Mouse (Mus musculus) frontal cortex, postnatal 14 days (tissue): ENCODE measurements around the gene Ptcd2.

Experiments used
- DNase-seq, 2 experiments: peaks; one replicate each; pipeline ENCODE4 v3.0.0; 2022; ENCODE audit warnings: low spot score in 2 of 2

The Ptcd2 gene

DNA sequence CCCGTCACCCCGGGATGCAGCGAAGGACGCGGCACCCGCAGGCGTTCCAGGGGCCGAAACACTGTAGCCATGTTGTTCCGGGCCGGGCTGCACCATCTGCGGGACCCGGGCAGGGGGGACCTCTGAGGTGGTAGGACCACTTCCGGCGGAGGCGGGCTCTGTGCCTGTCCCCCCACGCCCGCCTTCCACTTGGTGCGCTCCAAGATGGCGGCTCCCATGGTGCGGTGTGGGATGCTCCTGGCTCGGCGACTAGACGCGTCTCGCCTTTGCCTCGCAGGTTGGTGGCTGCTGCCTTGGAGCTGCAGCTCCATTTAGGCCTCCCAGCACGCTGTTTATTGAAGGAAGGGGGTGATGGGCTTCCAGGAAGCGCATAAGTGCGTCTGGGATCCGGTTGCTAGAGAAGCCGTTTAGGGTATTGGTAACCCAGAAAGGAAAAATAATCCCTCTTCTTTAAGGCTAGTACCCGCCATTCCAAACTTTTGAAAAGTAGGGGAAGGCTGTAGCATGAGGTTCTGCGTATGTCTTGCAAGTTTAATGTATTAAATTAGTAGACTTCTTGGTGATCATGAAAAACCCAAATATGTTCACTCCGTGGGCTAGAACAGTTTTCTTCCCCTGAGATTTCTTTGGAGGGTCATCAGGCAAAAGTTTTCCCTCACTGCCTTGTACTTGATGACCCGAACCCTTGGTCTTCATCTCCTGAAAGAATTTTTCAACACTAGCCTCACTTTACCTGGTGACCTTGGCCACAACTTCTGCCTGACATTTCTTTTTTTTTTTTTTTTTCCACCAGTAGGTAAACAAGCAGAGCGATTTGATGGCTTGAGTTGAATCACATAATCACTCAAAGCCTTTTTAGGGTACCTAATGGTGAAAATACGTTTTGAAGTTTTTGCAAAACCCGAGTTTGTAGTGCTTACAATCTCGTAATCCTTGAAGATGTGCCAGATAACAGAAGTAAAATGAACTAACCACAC lies at the start of gene Ptcd2, which contains the start of gene Mrps27:
Gene Ptcd2 (minus strand): TSS at position 107 of the 977 bp plus-strand sequence.
Gene Mrps27 (plus strand): TSS at position 188 of the 977 bp plus-strand sequence.
- peak; percentile 92 to 95 for DNase-seq

DNA sequence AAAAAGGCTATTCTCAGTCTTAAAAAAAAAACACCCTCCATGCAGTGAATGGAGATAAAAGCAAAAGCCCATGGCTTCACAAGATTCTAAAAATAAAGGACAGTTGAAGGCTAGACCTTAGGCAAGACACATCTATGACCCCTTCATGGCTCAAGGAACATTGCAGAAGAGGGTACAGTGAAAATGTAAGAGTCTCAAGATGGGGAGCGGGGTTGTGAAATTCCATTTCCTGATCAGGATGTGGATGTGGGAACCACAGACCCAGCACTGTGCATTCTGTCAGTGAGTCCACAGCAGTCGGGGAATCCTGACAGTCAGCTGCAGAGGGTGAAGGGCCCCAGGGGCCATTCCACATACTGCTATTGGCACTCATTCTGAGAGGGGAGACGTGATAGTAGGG lies 48.6 kb upstream of the Ptcd2 start:
- DNase-seq: no peak

DNA sequence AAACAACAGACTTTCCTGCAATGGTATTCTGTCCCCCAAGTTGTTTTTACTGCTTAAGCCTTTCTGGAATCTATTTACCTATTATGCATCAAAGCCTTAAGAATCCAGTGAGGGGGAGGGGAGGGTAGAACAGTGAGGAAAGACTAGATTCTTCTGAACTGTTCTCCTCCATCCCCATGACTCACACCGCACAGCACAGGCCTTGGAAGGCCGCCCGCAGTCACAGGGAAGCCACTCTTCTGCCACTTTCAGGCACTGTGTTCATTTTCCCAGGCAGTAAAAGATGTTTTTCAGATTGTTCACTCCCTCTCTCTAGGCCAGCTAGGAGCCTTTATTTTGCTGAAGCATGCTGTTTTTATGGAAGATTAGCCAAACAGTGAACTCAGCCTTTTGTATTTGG lies 46.9 kb upstream of the Ptcd2 start:
- no peak for DNase-seq

DNA sequence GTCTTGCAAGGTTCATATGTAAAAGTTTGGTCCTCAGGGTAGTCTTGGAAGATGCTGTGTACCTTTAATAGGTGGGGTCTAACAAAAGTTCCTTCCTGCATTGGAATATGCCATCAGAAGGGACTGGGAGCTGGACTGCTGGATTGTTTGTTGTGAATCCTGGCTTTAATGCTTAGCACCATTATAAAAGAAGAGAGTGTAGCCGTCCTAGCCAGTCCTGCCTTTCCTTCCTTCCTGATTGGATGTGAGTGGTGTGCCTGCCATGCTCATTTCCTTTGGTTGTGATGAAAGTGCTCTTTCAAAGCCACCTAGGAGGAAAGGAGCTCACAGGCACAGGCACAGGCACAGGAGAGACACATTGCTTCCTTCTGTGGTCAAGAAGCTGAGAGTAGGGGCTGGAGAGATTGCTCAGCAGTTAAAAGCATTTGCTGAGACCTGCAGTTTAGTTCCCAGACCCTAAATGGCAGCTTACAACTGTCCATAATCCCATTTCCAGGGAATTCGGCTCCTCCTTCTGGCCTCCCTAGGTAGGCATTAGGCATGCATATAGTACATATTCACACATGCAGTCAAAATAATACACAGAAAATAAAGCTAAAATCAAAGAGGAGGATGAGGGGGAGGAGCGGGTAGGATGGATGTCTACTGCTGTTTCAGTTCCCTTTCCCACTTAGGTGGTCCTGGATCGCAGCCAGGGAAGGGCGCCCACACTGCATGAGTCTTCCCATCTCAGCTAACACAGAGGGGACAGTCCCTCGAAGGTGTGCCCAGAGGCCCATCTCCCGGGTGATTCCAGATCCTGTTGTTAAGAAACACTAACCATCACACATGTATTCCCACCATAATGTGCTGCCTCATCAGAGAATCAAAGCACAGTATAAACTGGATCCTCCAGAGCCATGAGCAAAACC lies 43.7 kb upstream of the Ptcd2 start:
- DNase-seq: no peak

DNA sequence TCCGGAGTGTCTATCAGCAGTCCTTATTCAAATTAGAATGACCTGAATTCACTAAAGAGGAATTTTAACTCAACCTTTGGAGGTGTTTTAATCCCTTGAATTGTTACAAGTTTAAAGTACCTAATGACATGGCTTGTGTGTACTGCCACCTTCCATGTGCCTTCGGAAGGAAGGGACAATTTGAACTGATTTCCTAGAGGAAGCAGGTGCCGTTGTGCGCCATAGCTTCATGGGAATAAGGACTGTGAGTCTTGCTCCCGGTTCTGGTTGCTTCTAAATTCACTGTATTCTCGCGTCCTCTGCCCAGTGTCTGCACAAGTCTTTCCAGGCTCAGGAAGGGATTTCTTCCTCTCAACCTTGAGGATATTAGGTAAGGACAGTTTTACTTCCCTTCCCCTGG lies 41.8 kb upstream of the Ptcd2 start:
- no peak for DNase-seq

DNA sequence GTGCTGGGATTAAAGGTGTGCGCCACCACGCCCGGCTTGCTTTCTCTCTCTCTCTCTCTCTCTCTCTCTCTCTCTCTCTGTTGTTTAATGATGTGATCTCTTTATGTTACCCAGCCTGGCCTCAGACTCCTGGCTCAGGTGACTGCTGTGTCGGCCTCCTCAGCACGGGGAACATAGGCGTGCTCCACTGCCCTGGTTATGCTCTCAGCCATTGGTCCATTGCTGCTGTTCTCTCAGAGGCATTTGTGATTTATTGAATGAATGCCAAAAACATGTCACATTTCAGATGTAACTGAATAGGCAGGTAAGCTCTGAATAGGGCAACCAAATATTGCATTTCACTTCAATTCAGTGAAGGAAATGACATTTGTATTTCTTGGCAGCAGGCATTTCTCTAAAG lies 41.4 kb upstream of the Ptcd2 start:
- DNase-seq: no peak

DNA sequence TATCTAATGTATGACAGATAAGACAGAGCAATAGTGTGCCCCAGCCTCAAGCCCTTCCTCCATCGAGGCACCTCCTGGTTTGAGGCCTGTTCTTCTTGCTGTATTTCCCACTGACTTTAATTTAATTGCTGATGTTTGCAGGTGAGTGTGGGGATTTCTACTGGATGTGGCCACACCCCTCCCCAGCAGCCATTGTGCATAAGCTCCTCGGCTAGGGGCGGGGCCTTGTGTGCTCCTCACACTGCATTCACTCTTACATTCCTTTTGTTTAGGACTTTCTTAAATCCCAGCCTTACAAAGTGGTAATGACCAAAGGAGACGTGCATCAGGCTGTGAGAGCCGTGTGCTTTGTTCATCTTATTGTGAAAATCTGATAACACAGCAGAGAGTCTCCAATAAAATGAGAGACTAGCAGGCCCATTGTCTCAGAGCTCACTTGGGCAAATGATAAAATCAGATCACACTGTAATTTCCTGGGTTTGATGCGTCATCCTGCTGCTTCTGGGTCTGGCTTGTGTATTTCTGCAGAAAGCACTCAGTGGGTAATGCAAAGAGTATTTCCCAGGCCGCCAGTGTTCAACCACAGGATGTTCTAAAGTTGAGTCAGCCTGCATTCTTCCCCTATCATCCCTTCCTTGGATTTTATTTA lies 40.2 kb upstream of the Ptcd2 start:
- DNase-seq: no peak

DNA sequence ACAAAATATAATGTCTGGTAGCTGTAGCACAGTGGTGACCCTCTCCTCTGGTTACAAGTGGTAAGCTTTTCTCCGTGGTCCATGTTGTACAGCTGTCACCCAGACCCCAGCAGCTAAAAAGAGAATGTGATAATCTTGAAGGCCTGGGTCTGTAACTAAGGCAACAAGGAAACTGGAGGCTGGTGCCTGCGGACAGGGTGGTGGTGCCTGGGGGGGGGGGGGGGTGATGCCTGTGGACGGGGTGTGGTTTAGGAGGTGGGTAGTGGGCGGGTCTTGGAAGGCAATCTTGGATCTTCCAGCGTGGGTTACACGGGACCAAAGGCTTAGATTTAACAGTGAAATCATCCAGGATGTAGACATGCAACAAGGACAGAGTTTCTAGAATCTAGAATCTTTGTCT lies 37.9 kb upstream of the Ptcd2 start:
- no peak for DNase-seq

DNA sequence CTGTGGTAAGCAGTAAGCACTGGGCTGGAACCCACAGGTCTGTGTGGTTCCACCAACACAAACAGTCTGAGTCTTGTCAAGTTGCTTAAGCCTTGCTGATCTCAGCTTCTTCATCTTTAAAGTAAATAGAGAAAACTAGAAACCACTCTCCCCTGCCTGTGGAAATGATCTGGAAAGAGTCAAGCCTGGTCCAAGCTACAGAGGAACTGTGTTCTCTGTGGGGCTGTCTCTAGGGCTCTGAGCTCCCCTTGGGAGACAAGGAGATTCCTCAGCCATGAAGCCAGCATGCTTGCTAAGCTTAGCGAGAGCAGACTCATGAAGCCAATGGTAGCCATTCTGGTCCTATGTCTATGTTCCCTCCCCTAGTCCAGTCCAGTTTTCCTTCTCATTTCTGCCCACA lies 33.7 kb upstream of the Ptcd2 start:
- no peak for DNase-seq

DNA sequence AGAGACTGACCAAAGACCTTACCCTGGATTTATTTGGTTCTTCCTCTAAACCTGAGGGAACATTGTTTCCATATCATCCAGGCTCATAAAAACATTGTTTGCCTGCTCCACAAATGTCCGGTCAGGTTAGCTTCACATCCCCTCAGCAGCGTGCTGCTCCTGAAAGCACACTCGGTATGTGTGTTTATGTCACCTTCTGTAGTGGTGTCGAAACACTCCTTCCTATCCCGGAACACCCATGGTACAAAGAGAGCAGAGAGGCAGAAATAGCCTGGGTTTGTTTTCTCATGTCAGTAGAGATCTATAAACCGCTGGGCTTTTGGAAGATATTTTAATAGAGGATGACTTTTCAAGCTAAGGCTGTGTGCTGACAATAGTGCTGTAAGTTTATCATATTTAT lies 32.5 kb upstream of the Ptcd2 start:
- DNase-seq: no peak

DNA sequence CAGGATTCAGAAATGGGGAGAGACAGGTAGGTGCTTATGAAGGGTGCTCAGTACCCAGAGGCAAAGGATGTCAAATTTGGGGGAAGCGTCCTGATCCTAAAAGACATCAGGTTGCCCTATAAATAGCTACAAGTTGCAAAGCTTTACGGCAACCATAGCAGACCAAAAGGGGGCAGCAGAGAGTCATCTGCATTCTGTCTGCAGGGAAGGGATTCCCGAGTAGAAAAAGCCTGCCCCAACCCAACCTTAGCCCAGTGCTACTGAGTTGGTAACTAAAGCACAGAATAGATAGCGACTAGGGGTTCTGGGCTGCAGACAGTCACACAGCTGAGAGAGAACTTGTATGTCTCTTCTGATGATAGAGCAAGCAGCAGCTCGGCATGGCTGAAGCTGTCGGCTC lies 31.0 kb upstream of the Ptcd2 start:
- peak; percentile 44 to 72 for DNase-seq

DNA sequence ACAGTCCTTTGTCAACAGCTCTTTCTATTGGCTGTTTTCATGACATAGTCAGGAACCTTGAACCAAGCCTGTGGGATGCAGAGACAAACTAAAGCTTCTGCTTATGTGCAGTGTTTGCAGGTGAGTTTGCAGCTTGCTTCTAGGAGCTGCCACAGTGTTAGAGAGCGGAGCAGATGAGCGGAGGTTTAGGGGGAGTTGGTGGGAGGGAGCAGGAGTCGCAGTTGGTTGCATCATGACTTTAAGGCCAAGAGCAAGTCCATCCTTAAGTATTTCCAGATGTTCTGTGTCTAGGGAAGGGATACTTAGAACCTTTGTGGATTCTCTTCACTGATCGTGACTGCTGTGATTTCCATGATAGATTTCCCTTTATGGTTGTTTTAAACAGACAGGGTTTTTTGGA lies 29.7 kb upstream of the Ptcd2 start:
- DNase-seq: no peak

DNA sequence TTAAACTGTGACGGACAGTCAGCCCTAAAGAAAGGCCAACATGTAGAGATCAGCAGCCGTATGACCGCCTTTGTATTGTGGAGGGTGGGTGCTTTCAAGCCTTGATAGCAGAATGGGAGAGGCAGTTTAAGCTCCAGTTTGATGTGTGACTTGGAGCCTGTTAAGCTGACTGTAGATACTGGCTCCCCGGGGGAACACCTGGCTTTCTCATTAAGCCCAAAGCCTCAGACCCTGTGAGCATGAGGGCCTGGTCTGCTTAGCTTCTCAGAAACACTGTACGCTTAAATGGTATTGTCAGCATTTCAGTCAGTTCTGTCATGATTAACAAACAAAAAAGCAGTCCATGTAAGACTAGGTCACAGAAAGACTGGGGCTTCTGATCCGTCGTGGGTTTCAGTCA lies 29.2 kb upstream of the Ptcd2 start:
- DNase-seq: no peak

DNA sequence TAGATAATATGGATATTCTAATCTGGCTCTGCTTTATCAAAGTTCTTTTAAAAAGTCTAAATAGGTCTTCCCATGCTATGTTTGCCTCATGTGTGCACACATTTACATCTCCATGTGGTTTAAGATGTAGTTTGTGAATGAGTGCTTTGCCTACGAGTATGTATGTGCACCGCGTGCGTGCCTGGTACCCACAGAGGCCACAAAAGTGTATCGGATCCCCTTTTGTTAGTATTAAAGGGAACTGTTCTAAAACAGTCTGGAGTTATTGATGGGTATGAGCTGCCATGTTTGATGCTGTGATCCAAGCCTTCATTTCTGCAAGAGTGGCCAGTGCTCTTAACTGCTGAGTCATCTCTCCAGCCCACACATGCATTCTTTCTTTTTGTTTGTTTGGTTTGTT lies 26.8 kb upstream of the Ptcd2 start:
- no peak for DNase-seq

DNA sequence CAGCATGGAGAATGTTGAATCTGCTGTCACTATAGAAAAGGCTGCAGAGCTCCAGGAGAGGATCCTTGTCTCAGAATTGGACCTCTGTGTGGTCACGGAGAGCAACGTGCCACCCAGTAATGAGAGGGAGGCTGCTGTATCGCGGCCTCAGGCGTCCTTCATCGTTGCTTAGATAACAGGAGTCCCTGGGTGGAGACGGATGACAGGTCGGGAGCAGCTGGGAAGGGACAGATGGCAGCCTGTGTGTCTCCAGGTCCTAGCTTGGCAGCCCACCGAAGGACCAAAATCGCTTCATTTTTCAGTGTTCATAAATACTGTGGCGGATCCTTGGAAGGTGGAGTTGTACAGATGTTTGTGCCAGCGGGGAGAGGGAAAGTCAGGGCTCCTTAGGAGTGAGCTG lies 24.6 kb upstream of the Ptcd2 start:
- no peak for DNase-seq

DNA sequence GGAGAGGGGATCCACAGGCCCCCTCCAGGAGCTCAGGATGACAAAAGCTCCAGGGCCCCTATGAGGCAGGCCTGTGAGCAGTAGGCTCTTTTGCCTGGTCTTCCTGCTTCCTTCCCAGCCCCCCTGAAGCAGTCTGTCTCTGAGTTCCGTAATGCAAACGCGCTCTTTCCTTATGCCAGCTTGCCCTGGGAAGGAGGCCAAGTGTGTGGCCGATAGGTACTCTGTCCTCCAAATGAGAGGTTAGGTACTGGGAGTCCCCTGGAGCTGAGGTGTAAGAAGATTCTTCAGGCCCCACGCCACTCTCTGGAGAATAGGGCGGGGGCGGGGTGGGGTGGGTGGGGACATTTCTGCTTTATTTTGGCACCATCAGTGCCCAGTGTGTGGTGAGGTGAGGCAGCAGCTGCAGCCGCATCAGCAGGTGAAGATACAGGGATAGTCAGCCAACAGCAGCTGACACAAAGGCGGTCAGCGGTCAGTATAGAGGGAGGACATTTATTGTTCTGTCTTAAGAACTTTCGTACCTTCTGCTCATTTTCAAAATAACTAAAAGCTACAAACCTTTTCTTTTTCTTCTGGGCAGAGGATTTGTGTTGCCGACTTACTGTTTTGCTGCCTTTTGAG lies 23.2 kb upstream of the Ptcd2 start:
- no peak for DNase-seq

DNA sequence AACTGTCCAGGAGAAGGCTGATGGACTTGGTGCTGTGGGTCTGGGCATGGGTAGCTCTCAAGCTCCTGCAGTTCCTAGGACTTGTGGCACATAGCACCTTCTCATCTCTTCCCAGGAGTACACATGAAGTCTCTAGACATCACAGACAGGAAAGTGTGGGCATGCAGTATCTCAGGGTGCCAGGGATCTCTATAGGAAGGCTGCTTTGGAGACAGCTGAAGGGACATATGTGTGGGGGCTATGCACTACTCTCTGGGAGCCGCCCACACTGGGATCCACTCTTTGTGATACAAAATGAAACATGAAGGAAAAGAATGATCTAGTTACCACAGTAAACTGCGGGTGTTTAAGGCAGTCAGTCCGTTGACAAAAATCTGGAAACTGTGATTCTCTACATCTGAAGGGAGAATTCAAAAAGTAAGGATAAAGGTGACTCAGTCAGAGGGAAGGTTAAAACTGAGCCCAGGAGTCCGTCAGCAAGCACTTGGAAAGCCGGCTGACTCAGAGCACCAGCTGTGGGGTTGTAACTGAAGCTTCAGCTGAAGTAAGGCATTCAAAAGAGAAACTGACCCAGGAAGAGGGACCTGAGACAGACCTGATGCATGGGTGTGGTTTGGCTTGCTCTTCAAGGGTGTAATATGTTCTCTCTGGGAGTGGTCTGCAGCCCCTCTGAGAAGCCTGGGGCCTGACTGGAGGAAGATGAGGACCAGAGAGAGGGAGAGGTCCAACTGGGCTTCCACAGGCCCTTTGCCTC lies 22.1 kb upstream of the Ptcd2 start:
- peak; percentile 55 to 61 for DNase-seq

DNA sequence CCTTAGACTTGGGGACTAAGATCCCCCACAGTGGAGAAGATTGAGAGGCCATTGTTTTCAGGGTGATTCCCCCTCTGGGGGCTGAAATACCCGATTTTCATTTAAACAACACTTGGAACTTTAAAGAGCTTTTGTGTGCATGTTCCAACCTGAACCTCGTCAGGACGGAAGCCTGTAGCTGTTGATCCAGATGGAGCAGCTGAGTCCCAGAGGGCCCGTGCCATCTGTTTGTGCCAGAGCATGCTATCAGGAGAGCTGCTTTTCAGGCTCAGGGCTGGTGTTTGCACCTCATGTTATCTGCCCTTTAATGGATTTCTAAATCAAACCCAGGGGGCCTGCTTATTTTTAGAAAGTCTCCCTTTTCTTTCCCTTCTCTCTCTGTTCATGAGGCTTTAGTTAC lies 19.4 kb upstream of the Ptcd2 start:
- DNase-seq: no peak

DNA sequence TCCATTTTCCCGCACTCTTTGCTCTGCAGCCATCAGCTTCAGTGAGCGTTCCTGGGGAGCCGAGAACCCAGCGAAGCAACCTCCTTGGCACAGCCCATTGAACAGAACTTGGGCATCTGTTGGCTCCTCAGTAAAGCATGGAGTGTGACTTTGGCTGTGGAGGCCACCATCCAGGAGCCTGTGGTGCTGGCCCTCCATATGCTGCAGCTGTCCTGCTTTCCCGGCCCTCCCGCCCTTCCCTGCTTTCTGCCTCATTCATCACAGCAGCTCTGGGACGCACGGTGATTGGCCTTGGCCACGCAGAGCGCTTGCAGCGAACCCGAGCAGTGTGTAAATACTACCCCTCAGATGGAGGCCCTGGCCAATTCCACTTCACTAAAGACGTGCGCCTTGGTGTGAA lies 14.4 kb upstream of the Ptcd2 start:
- no peak for DNase-seq

DNA sequence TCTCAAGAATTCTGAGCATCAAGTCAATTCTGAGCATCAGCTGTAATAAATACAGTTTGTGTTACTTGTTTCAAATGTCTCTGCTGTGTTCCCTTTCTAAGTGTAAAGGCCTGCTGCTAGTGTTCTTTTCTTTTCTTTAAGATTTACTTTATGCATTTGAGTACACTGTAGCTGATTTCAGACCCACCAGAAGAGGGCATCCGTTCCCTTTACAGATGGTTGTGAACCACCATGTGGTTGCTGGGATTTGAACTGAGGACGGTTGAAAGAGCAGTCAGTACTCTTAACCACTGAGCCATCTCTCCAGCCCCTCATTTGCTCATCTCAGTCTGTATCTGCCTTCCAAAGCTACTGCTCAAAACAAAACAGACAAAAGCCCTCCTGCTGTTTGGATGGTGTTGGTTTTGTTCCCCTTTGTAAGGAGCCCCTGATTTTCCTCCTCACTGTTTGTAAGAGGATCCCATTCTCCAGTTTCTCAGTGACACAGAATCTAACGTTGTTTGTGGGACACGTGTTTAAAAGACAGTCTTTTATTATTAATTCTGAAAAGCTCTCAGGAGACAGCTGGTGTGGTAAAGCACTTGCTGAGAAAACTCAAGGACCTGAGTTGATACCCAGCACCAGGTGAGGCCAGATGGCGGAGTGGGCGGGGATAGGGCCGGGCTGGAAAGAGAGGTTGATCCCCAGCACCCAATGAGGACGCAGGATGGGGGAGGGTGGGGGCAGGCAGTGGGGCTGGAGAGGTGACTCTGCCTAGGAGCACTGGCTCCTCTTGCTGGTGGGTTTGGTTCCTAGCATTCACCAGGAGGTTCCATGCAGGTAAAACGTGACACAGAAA lies 12.1 kb upstream of the Ptcd2 start:
- no peak for DNase-seq
